ENCODE assay signal across 26 mouse cellular contexts in genomic region chr9:72427861-72428260, GRCm38 (mm10). TPM values are rescaled to one million over a fixed set of nuclear protein-coding genes. Genes with fewer than 3 reads are reported as not detected.
A peak's percentile ranks its signal among the peaks of the same experiment; 100 is the strongest.
DNase-seq lines count a peak whose midpoint lies in the region; ATAC-seq and TF ChIP-seq lines count a peak whose summit lies in the region.
"Had no signal": no experiment of that assay in that cellular context is flagged by ENCODE, and none has a peak within 500 bp of the region (broad histone marks: within the 10 kb centered on the region; RNA-seq: fewer than 3 reads in every experiment).

No protein-coding gene starts in this region.

- H3K9me3 ChIP-seq in liver, postnatal 0 days (ENCODE audit: low read length), result no peaks in the 10 kb centered on the region
- H3K9me3 ChIP-seq: embryonic facial prominence, embryonic 12.5 days; embryonic facial prominence, embryonic 15.5 days; heart, embryonic 10.5 days; heart, embryonic 13.5 days had no signal

- H3K27me3 ChIP-seq in liver, postnatal 0 days (ENCODE audit: insufficient read depth, low read length), result no peaks in the 10 kb centered on the region
- H3K27me3 ChIP-seq: embryonic facial prominence, embryonic 12.5 days; embryonic facial prominence, embryonic 15.5 days had no signal

- H3K9ac ChIP-seq in liver, postnatal 0 days (replicated peaks), result no peak overlapping the region
- H3K9ac ChIP-seq: embryonic facial prominence, embryonic 12.5 days; embryonic facial prominence, embryonic 15.5 days; forebrain, postnatal 0 days; heart, embryonic 13.5 days; hindbrain, embryonic 14.5 days had no signal

- no peak overlapping the region for H3K4me2 ChIP-seq in liver, postnatal 0 days (ENCODE audit: low read depth, low read length)
- H3K4me2 ChIP-seq: embryonic facial prominence, embryonic 12.5 days; embryonic facial prominence, embryonic 15.5 days; heart, embryonic 13.5 days; hindbrain, embryonic 14.5 days had no signal

- no peak for TF ChIP-seq CTCF in liver, postnatal 0 days (IDR thresholded peaks at IDR 0.05; ENCODE audit: low read depth)

- no peak overlapping the region for H3K27ac ChIP-seq in liver, postnatal 0 days (ENCODE audit: low read depth)
- H3K27ac ChIP-seq: embryonic facial prominence, embryonic 12.5 days; embryonic facial prominence, embryonic 15.5 days; heart, adult 2 months; heart, embryonic 10.5 days; heart, embryonic 13.5 days; hindbrain, embryonic 14.5 days; hindbrain, postnatal 0 days had no signal

- no peak overlapping the region for H3K4me3 ChIP-seq in liver, postnatal 0 days (ENCODE audit: low read depth, low read length)
- H3K4me3 ChIP-seq: embryonic facial prominence, embryonic 12.5 days; embryonic facial prominence, embryonic 15.5 days; heart, adult 2 months; heart, embryonic 10.5 days; heart, embryonic 13.5 days had no signal

- no peaks in the 10 kb centered on the region for H3K36me3 ChIP-seq in liver, postnatal 0 days (replicated peaks; ENCODE audit: insufficient read depth, low read length)
- H3K36me3 ChIP-seq: embryonic facial prominence, embryonic 12.5 days; embryonic facial prominence, embryonic 15.5 days; heart, embryonic 10.5 days; heart, embryonic 13.5 days had no signal

- no peaks in the 10 kb centered on the region for H3K4me1 ChIP-seq in liver, postnatal 0 days (ENCODE audit: insufficient read depth)
- H3K4me1 ChIP-seq: embryonic facial prominence, embryonic 12.5 days; embryonic facial prominence, embryonic 15.5 days; heart, embryonic 13.5 days had no signal

- TF ChIP-seq EP300 in liver, postnatal 0 days (IDR thresholded peaks at IDR 0.05; ENCODE audit: low read depth), result no peak

- ATAC-seq in liver, postnatal 0 days, result no peak
- ATAC-seq: CD4-positive, CD25-positive, alpha-beta regulatory T cell, adult 4 months; forebrain, embryonic 14.5 days; forebrain, postnatal 0 days; hindbrain, postnatal 0 days; inflammation-experienced regulatory T-cells, adult 6 months; intestine, embryonic 16.5 days had no signal

- 66% methylated on average over 4 of the region's 4 CpGs for WGBS in liver, postnatal 0 days (ENCODE audit: insufficient replicate concordance)

- peak; percentile 5 to 14 for DNase-seq in adrenal gland, postnatal 36 days
- DNase-seq in adrenal gland, postnatal 4 days (ENCODE audit: low spot score in 2 of 2), result no peak
- DNase-seq in retina, adult 2 months (ENCODE audit: low read depth, low spot score), result peak; percentile 57
- DNase-seq in retina, embryonic 14.5 days (ENCODE audit: low spot score), result no peak
- DNase-seq in retina, postnatal 1 day, result peak; percentile 48
- DNase-seq in liver, postnatal 0 days, result no peak
- DNase-seq: adrenal gland, postnatal 25 days; cerebellum, adult 18-20 months; cerebellum, adult 9-11 months; cerebellum, postnatal 25 days; forebrain, postnatal 0 days; gastrocnemius, postnatal 10 days; gastrocnemius, postnatal 36 days; heart, adult 2 months; heart, postnatal 14 days; heart, postnatal 4 days had no signal

RNA-seq across cellular contexts. Expression of gene Mns1, which starts 9.9 kb away (rescaled TPM):
- total RNA-seq in adrenal gland, postnatal 36 days (2021), result 1 to 10 TPM; 2.7 to 4.0 TPM
- total RNA-seq in adrenal gland, postnatal 4 days (2021), result 1 to 10 TPM; 4.7 to 5.0 TPM
- polyA plus RNA-seq in liver, postnatal 0 days (2015; fragmentation: Nextera tagmentation; extraction: Ambion mirVana), result 36.4 and 41.9 TPM in 2 replicates

Comparison
In these comparisons a context has a peak if more than half of its experiments do, and no peak if none do; other contexts are left out.
1. DNase-seq: peak in adrenal gland, postnatal 36 days (2 of 2), retina, adult 2 months (single experiment) and retina, postnatal 1 day (single experiment); none in adrenal gland, postnatal 4 days (0 of 2), retina, embryonic 14.5 days (single experiment) and liver, postnatal 0 days (single experiment).